Mouse (Mus musculus) liver, embryonic 13.5 days (tissue): ENCODE data around the gene Cyp4v3. TPM values are rescaled to one million over a fixed set of nuclear protein-coding genes. Genes with fewer than 3 reads are reported as not detected.

ENCODE experiments used
- ATAC-seq: fragments of 200-750 bp; cut with Nextera tagmentation; 2 replicates; pipeline ENCODE4 v1.8.0; 2017; ENCODE audit warnings: low read depth, mild to moderate bottlenecking, moderate number of reproducible peaks, moderate library complexity
- DNase-seq: peaks from one replicate; pipeline ENCODE4 v3.0.0; 2022
- H3K27ac ChIP-seq: fragments of 300-500 bp; sonication (generic); 2 replicates; pipeline ENCODE4 v1.5.1; 2015; ENCODE audit warnings: moderate library complexity, mild to moderate bottlenecking, inconsistent platforms
- H3K27me3 ChIP-seq: fragments of 300-500 bp; sonication (generic); 2 replicates; pipeline ENCODE4 v1.6.1; 2015; ENCODE audit warnings: mild to moderate bottlenecking, inconsistent platforms
- H3K36me3 ChIP-seq: fragments of 300-500 bp; sonication (generic); 2 replicates; pipeline ENCODE4 v1.6.1; 2015; ENCODE audit warnings: mild to moderate bottlenecking, inconsistent platforms
- H3K4me1 ChIP-seq: fragments of 300-500 bp; sonication (generic); replicated peaks from 2 replicates; pipeline ENCODE4 v1.6.1; 2015; ENCODE audit warnings: inconsistent platforms
- H3K4me2 ChIP-seq: fragments of 300-500 bp; sonication (generic); 2 replicates; pipeline ENCODE4 v1.6.1; 2015; ENCODE audit warnings: inconsistent platforms, mild to moderate bottlenecking, moderate library complexity
- H3K4me3 ChIP-seq: fragments of 300-500 bp; sonication (generic); replicated peaks from 2 replicates; pipeline ENCODE4 v1.5.1; 2015; ENCODE audit warnings: mild to moderate bottlenecking, inconsistent platforms
- H3K9ac ChIP-seq: fragments of 300-500 bp; sonication (generic); 2 replicates; pipeline ENCODE4 v1.6.1; 2015; ENCODE audit warnings: mild to moderate bottlenecking, inconsistent platforms
- H3K9me3 ChIP-seq: fragments of 300-500 bp; sonication (generic); replicated peaks from 2 replicates; pipeline ENCODE4 v1.6.1; 2016; ENCODE audit warnings: inconsistent platforms
- WGBS: fragments of 180-500 bp; shearing (Covaris S2); methylation state at CpG from one replicate; pipeline ENCODE4 v1.1.7; 2015; ENCODE audit not compliant: insufficient replicate concordance; 5-methylcytosine and 5-hydroxymethylcytosine counted together
- polyA plus RNA-seq: library from polyadenylated mRNA; unstranded; fragments of >200 nt; fragmentation: Nextera tagmentation; extraction: Ambion mirVana; gene quantifications from 2 replicates; pipeline ENCODE4 v1.2.1, GENCODE M21; 2015

Cyp4v3 gene
- polyA plus RNA-seq, 1 experiment from 2014 or later, result 3.0 TPM

DNA sequence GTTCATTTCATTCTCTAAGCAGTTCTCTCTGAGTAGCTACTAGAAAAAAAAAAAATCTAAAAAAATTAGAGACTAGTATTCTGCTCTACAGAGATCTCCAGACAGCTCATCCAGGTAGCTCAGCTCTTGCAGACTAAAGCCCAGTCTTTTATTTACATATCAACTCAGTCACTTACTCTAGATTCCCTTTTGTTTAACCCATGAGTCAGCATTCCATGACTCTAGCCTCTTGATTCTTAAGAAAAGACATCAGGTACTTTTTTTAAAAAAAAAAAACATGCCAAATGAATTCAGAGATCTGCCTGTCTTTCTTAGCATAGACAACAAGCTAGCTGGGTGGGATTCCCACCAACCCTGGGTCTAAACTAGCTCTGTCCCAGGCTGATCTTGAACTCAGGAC lies 64.5 kb downstream of the Cyp4v3 start:
- H3K4me3 ChIP-seq, result no peak overlapping the region
- H3K27me3 ChIP-seq, result no peaks in the 10 kb centered on the region
- H3K36me3 ChIP-seq, result no peaks in the 10 kb centered on the region
- no peak overlapping the region for H3K9ac ChIP-seq
- no peak overlapping the region for H3K4me2 ChIP-seq
- no peak overlapping the region for H3K27ac ChIP-seq
- DNase-seq, result no peak
- H3K9me3 ChIP-seq, result no peaks in the 10 kb centered on the region; the same call in 1 of the 2 replicates
- peaks cover 7% of the 10 kb centered on the region; the same call in 1 of the 2 replicates for H3K4me1 ChIP-seq
- ATAC-seq, result no peak

GRCm38 (mm10) chr8:45267611-45268391 lies 65.2 kb downstream of the Cyp4v3 start:
- WGBS, result 63% methylated on average over 4 of the region's 4 CpGs
- Histone ChIP-seq H3K27me3 (no peaks in the 10 kb centered on the region), H3K4me1 (peaks cover 7% of the 10 kb centered on the region; the same call in 1 of the 2 replicates), H3K9me3 (no peaks in the 10 kb centered on the region; the same call in 1 of the 2 replicates), H3K4me2 (no peak overlapping the region), H3K27ac (no peak overlapping the region), H3K36me3 (no peaks in the 10 kb centered on the region), H3K4me3 (no peak overlapping the region), H3K9ac (no peak overlapping the region)
- ATAC-seq (no peak), DNase-seq (no peak)

DNA sequence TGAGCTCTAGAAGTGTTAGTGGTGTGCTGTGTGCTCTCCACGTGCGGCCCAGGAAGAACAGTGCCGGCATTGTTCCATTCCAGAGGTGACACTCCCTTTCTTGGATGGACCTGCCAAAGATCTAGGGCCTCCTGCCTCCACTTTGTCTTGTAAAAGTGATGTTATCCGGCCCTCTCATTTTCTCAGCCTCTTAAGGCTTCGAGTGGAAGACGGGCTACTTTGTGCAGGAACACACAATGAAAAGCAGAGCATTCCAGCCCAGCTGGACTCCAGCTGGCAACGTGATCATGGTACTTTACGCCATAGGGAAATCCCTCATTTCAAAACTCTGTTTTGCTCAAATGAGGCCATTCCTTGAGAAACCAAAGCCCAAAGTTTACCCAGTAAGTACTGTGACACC lies 66.0 kb downstream of the Cyp4v3 start:
- no peak for ATAC-seq
- H3K4me2 ChIP-seq, result no peak overlapping the region
- H3K9ac ChIP-seq, result no peak overlapping the region
- no peaks in the 10 kb centered on the region for H3K36me3 ChIP-seq
- no peak overlapping the region for H3K4me3 ChIP-seq
- no peaks in the 10 kb centered on the region for H3K27me3 ChIP-seq
- no peaks in the 10 kb centered on the region; the same call in 1 of the 2 replicates for H3K9me3 ChIP-seq
- H3K27ac ChIP-seq, result no peak overlapping the region
- H3K4me1 ChIP-seq, result peaks cover 7% of the 10 kb centered on the region; the same call in 1 of the 2 replicates
- WGBS, result 68% methylated on average over 8 of the region's 8 CpGs
- DNase-seq, result no peak

- DNase-seq (no peak), ATAC-seq (peak; percentile 71)
- Histone ChIP-seq H3K36me3 (no peaks in the 10 kb centered on the region), H3K9ac (no peak overlapping the region), H3K27ac (no peak overlapping the region), H3K9me3 (no peaks in the 10 kb centered on the region; the same call in 1 of the 2 replicates), H3K27me3 (no peaks in the 10 kb centered on the region), H3K4me2 (no peak overlapping the region), H3K4me1 (peaks cover 7% of the 10 kb centered on the region; the same call in 1 of the 2 replicates), H3K4me3 (no peak overlapping the region)
- 44% methylated on average over 4 of the region's 4 CpGs for WGBS
Measured at GRCm38 (mm10) chr8:45264918-45265317, 68.1 kb downstream of the Cyp4v3 start.

GRCm38 (mm10) chr8:45262851-45263250 lies 70.2 kb downstream of the Cyp4v3 start:
- ATAC-seq, result no peak
- no peak overlapping the region for H3K4me2 ChIP-seq
- no peak for DNase-seq
- no peak overlapping the region for H3K27ac ChIP-seq
- H3K9me3 ChIP-seq, result no peaks in the 10 kb centered on the region; the same call in 1 of the 2 replicates
- no peak overlapping the region for H3K4me3 ChIP-seq
- H3K4me1 ChIP-seq, result peaks cover 4% of the 10 kb centered on the region; the same call in 1 of the 2 replicates
- no peak overlapping the region for H3K9ac ChIP-seq
- 46% methylated on average over 3 of the region's 3 CpGs for WGBS
- no peaks in the 10 kb centered on the region for H3K36me3 ChIP-seq
- no peaks in the 10 kb centered on the region for H3K27me3 ChIP-seq

GRCm38 (mm10) chr8:45261920-45262319 lies 71.1 kb downstream of the Cyp4v3 start, which contains the start of gene F11:
Gene F11, minus strand, starts transcription at chr8:45262031.
- Histone ChIP-seq H3K9me3 (no peaks in the 10 kb centered on the region; the same call in 1 of the 2 replicates), H3K27ac (peak within 1 kb of the TSS; percentile 64), H3K4me1 (peaks cover 3% of the 10 kb centered on the region; the same call in 1 of the 2 replicates), H3K27me3 (no peaks in the 10 kb centered on the region), H3K4me3 (0 out of 2 replicates have a peak within 1 kb of the TSS, but pooled peaks have one; percentile 6), H3K9ac (no peak within 1 kb of the TSS), H3K36me3 (no peaks in the 10 kb centered on the region), H3K4me2 (0 out of 2 replicates have a peak within 1 kb of the TSS, but pooled peaks have one; percentile 11)
- DNase-seq, result no peak
- peak; percentile 57 for ATAC-seq
- WGBS, result 55% methylated on average over 10 of the region's 10 CpGs

DNA sequence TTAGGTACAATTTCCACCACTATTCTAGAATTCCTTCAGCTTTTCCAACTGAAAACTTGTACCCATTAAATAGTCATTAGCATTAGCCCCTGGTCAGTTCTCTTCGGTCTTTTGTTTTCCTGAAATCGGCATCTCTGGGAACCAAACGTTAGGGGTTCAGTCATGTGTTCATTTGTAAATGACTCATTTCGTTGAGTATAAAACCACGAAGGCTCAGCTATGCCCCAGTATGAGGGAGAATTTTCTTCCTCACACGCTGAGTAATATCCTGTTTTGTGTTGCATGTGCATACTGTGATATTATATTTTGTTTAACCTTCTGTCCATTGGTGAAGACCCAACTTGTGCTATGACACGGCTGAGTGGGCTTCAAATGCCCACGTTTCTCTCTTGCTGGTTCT lies 74.6 kb downstream of the Cyp4v3 start:
- no peaks in the 10 kb centered on the region; the same call in 1 of the 2 replicates for H3K9me3 ChIP-seq
- H3K9ac ChIP-seq, result no peak overlapping the region
- no peak overlapping the region for H3K4me2 ChIP-seq
- WGBS, result 68% methylated on average over 8 of the region's 8 CpGs
- H3K4me3 ChIP-seq, result no peak overlapping the region
- no peaks in the 10 kb centered on the region for H3K27me3 ChIP-seq
- ATAC-seq (no peak), DNase-seq (no peak)
- no peaks in the 10 kb centered on the region for H3K36me3 ChIP-seq
- no peak overlapping the region for H3K27ac ChIP-seq
- H3K4me1 ChIP-seq, result no peaks in the 10 kb centered on the region

DNA sequence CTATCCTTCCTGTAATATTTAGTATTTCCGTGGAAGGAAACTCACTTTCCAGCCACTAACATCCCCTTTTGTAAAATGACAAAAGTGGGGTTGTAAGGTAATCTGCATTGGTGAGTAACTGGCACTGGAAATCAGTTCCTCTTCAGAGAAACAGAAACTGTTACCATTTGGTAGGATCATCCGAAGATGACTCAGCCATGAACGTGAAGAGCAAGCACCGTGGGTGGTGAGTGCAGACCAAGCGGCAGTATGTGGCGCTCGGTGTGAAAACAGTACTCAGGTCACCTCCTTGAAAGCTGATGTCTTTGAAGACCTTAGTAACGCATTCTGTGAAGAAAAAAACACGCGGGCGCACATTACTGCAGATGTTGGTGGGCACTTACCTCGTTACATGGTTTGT lies 78.0 kb downstream of the Cyp4v3 start:
- H3K4me1 ChIP-seq, result no peaks in the 10 kb centered on the region
- DNase-seq (no peak), ATAC-seq (no peak)
- H3K4me3 ChIP-seq, result no peak overlapping the region
- H3K27me3 ChIP-seq, result no peaks in the 10 kb centered on the region
- no peaks in the 10 kb centered on the region for H3K36me3 ChIP-seq
- no peak overlapping the region for H3K9ac ChIP-seq
- 77% methylated on average over 12 of the region's 12 CpGs for WGBS
- H3K4me2 ChIP-seq, result no peak overlapping the region
- H3K9me3 ChIP-seq, result no peaks in the 10 kb centered on the region; the same call in 1 of the 2 replicates
- no peak overlapping the region for H3K27ac ChIP-seq

Other genes starting within 250 kb of the Cyp4v3 start
- 7.6 and 9.7 TPM in 2 replicates for gene F11, start 71.2 kb downstream of the Cyp4v3 start, polyA plus RNA-seq
- 2.2 and 2.5 TPM in 2 replicates for gene Klkb1, start 38.4 kb downstream of the Cyp4v3 start, polyA plus RNA-seq
- gene Gm45753, start 24.8 kb downstream of the Cyp4v3 start, polyA plus RNA-seq, result 3.9 and 5.3 TPM in 2 replicates
- 1.6 and 2.2 TPM in 2 replicates for gene Fam149a, start 49.1 kb upstream of the Cyp4v3 start, polyA plus RNA-seq
- gene Tlr3, start 77.9 kb upstream of the Cyp4v3 start, polyA plus RNA-seq, result 0.45 and 0.54 TPM in 2 replicates
- gene Sorbs2, start 174.6 kb upstream of the Cyp4v3 start, polyA plus RNA-seq, result 3.8 and 5.3 TPM in 2 replicates